Mouse (Mus musculus) stomach, postnatal 0 days (tissue): ENCODE data around the gene Bckdha.

Source experiments
- CTCF ChIP-seq: IDR thresholded peaks from 2 replicates; pipeline ENCODE4 v1.5.1; 2016; ENCODE audit warnings: antibody characterized with exemption, low read depth, mild to moderate bottlenecking, moderate library complexity
- EP300 ChIP-seq: optimal IDR thresholded peaks from 2 replicates; pipeline ENCODE3; 2016; ENCODE audit warnings: antibody characterized with exemption

DNA sequence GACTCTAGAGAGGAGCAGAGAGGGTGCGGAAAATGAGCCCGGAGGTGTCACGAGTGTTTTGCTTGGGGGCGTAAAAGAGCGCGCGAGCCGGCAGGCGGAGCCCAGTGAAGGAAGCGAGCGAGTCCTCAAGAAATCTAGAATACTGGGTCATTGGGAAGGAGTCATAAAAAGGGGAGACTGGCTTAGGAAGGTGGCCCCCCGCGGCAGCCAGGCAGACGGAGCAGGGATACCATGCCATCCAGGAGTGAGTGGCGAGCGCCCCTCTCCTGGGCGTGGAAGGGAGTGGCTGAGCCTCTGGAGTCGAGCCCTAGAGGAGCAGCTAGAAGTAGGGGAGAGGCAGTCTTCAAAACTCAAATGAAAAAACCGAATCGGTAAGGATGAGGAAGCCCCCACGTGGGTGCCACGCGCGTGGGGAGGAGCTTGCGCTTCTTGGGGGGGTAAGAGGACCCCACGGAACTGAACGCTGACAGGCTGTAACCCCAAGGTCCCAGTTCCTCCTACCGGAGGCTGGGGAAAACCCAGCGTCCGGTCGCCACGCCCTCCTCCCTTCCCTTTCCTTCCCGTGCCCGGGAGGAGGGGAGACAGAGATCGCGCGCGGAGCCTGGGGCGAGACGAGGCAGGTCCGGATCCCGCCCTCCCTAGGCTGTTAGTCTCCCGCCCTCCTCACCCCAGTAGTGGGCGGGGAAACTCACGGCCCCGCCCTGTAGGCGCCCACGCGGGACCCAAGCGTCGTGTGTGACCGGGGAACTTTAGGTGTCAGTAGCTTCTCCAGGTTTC is 30.2 kb upstream of the Bckdha start:
- TF ChIP-seq CTCF (peak; percentile 10), EP300 (no peak)
